Mouse (Mus musculus) intestine, embryonic 15.5 days (tissue): ENCODE measurements around the gene Tm9sf4. TPM values are rescaled to one million over a fixed set of nuclear protein-coding genes. Genes with fewer than 3 reads are reported as not detected.

Source experiments
- ATAC-seq: fragments of 200-750 bp; cut with Nextera tagmentation; 2 replicates; pipeline ENCODE4 v1.8.0; 2017; ENCODE audit warnings: moderate TSS enrichment, moderate library complexity
- H3K27ac ChIP-seq: fragments of 300-500 bp; sonication (generic); 2 replicates; pipeline ENCODE4 v1.5.1; 2015; ENCODE audit warnings: mild to moderate bottlenecking, inconsistent platforms
- H3K27me3 ChIP-seq: fragments of 300-500 bp; sonication (generic); replicated peaks from 2 replicates; pipeline ENCODE4 v1.6.1; 2015; ENCODE audit warnings: inconsistent platforms
- H3K36me3 ChIP-seq: fragments of 300-500 bp; sonication (generic); 2 replicates; pipeline ENCODE4 v1.6.1; 2015; ENCODE audit warnings: inconsistent platforms
- H3K4me1 ChIP-seq: fragments of 300-500 bp; sonication (generic); replicated peaks from 2 replicates; pipeline ENCODE4 v1.6.1; 2015; ENCODE audit warnings: inconsistent platforms
- H3K4me2 ChIP-seq: fragments of 300-500 bp; sonication (generic); replicated peaks from 2 replicates; pipeline ENCODE4 v1.6.1; 2015; ENCODE audit warnings: mild to moderate bottlenecking, inconsistent platforms
- H3K4me3 ChIP-seq: fragments of 300-500 bp; sonication (generic); replicated peaks from 2 replicates; pipeline ENCODE4 v1.5.1; 2015; ENCODE audit warnings: inconsistent platforms
- H3K9ac ChIP-seq: fragments of 300-500 bp; sonication (generic); 2 replicates; pipeline ENCODE4 v1.6.1; 2015; ENCODE audit warnings: inconsistent platforms
- H3K9me3 ChIP-seq: fragments of 300-500 bp; sonication (generic); 2 replicates; pipeline ENCODE4 v1.6.1; 2016; ENCODE audit warnings: inconsistent platforms
- WGBS: fragments of 180-500 bp; shearing (Covaris S2); methylation state at CpG from one replicate; pipeline ENCODE4 v1.1.7; 2015; 5-methylcytosine and 5-hydroxymethylcytosine counted together
- polyA plus RNA-seq: library from polyadenylated mRNA; unstranded; fragments of >200 nt; fragmentation: Nextera tagmentation; extraction: Ambion mirVana; gene quantifications from 2 replicates; pipeline ENCODE4 v1.2.1, GENCODE M21; 2015

Tm9sf4 gene
- polyA plus RNA-seq, 1 experiment from 2014 or later: 84.9 TPM

GRCm38 (mm10) chr2:153167136-153167535, 6.0 kb downstream of the Tm9sf4 start:
- Histone ChIP-seq H3K9me3 (no peaks in the 10 kb centered on the region), H3K27me3 (no peaks in the 10 kb centered on the region), H3K4me2 (no peak overlapping the region), H3K4me1 (peaks cover 6% of the 10 kb centered on the region; the same call in 1 of the 2 replicates), H3K4me3 (no peak overlapping the region), H3K27ac (no peak overlapping the region), H3K9ac (no peak overlapping the region), H3K36me3 (no peaks in the 10 kb centered on the region)
- 71% methylated on average over 6 of the region's 6 CpGs for WGBS
- ATAC-seq: no peak

DNA sequence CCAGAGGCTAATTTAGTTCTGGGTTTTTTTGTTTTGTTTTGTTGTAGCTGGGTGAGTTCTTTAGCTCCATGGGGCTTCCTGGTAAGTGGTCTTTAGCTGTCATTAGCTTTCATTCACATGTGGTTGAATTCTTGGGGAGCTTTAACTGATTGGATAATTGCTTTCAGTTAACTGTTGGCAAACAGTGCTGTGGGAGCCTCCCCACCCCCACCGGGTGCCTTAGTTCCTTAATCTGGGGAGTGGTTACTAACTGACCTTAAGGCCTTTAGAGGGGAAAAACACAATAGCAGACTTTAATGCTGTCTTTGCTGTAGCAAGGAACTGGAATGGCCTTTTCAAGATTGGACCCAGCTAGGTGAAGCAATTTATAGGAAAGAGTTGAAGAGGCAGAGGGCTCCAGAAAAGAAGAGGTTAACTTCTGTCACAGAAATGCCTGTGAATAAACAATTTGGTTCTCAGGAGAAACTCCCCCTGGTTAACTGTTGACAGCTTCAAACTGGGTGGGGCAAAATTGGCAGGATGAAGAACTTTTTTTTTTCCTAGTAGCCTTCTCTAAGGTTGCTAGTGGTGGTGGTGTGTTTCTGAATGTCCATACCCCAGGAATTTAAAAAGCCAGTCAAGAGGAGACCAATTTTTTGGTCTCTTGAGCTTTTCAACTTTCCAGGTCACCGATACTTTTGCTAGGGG, 7.2 kb downstream of the Tm9sf4 start:
- Histone ChIP-seq H3K27ac (no peak overlapping the region), H3K4me1 (peaks cover 2% of the 10 kb centered on the region; the same call in 1 of the 2 replicates), H3K36me3 (no peaks in the 10 kb centered on the region), H3K9ac (no peak overlapping the region), H3K4me2 (no peak overlapping the region), H3K9me3 (no peaks in the 10 kb centered on the region), H3K4me3 (no peak overlapping the region), H3K27me3 (no peaks in the 10 kb centered on the region)
- ATAC-seq: no peak
- WGBS: 36% methylated on average over 2 of the region's 2 CpGs

GRCm38 (mm10) chr2:153170490-153171224, 9.6 kb downstream of the Tm9sf4 start:
- 85% methylated on average over 9 of the region's 9 CpGs for WGBS
- Histone ChIP-seq H3K36me3 (no peaks in the 10 kb centered on the region), H3K4me3 (no peak overlapping the region), H3K9ac (no peak overlapping the region), H3K4me1 (peaks cover 2% of the 10 kb centered on the region; the same call in 1 of the 2 replicates), H3K4me2 (no peak overlapping the region), H3K27me3 (no peaks in the 10 kb centered on the region), H3K27ac (no peak overlapping the region), H3K9me3 (no peaks in the 10 kb centered on the region)
- ATAC-seq: no peak

DNA sequence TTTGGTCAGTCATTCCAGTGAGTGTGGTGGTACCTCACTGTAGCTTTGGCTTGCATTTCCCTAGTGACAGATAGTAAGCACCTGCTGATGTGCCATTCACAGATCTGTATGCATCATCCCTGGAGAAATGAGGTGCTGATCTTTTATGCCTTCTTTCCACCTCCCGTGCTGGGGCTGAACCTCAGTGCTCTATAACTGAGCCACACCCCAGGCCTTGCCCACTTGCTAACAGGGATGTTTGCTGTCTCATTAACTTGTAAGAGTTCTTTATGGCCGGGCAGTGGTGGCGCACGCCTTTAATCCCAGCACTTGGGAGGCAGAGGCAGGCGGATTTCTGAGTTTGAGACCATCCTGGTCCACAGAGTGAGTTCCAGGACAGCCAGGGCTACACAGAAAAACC, 10.9 kb downstream of the Tm9sf4 start:
- no peak overlapping the region for H3K27ac ChIP-seq
- 79% methylated on average over 5 of the region's 5 CpGs for whole genome bisulfite sequencing
- no peak overlapping the region for H3K4me2 ChIP-seq
- H3K36me3 ChIP-seq: no peaks in the 10 kb centered on the region
- no peaks in the 10 kb centered on the region for H3K27me3 ChIP-seq
- H3K4me3 ChIP-seq: no peak overlapping the region
- peak; percentile 52; the same call in 1 of the 2 replicates for ATAC-seq
- H3K4me1 ChIP-seq: peaks cover 6% of the 10 kb centered on the region
- no peak overlapping the region for H3K9ac ChIP-seq
- H3K9me3 ChIP-seq: no peaks in the 10 kb centered on the region

GRCm38 (mm10) chr2:153175995-153176570, 15.0 kb downstream of the Tm9sf4 start:
- Histone ChIP-seq H3K4me1 (peaks cover 4% of the 10 kb centered on the region; the same call in 1 of the 2 replicates), H3K9me3 (no peaks in the 10 kb centered on the region), H3K4me2 (no peak overlapping the region), H3K4me3 (no peak overlapping the region), H3K9ac (no peak overlapping the region), H3K36me3 (peaks cover 8% of the 10 kb centered on the region), H3K27me3 (no peaks in the 10 kb centered on the region), H3K27ac (no peak overlapping the region)
- ATAC-seq: no peak
- 61% methylated on average over 8 of the region's 8 CpGs for WGBS

DNA sequence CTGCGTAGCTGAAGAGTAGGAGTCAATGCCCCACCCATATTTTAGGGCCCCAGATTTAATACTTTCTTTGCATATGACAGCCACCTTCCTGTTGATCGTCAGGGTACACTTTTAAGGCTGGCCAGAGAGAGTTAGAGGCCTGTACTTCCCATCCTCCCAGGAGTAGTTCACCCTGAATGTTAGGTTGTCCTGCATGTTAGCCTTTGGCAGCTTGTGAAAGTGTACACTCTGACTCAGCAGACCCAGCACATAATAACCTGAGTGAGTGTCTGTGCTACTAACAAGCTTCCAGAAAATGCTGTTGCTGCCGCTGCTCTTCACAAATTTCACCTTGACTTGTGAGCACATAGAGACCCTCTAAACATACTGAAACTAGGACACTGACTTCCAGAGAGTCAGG, 16.1 kb downstream of the Tm9sf4 start:
- Histone ChIP-seq H3K9me3 (no peaks in the 10 kb centered on the region), H3K27ac (no peak overlapping the region), H3K4me1 (peaks cover 4% of the 10 kb centered on the region; the same call in 1 of the 2 replicates), H3K9ac (no peak overlapping the region), H3K36me3 (peaks cover 11% of the 10 kb centered on the region), H3K4me3 (no peak overlapping the region), H3K4me2 (no peak overlapping the region), H3K27me3 (no peaks in the 10 kb centered on the region)
- 75% methylated on average over 3 of the region's 3 CpGs for WGBS
- no peak for ATAC-seq

DNA sequence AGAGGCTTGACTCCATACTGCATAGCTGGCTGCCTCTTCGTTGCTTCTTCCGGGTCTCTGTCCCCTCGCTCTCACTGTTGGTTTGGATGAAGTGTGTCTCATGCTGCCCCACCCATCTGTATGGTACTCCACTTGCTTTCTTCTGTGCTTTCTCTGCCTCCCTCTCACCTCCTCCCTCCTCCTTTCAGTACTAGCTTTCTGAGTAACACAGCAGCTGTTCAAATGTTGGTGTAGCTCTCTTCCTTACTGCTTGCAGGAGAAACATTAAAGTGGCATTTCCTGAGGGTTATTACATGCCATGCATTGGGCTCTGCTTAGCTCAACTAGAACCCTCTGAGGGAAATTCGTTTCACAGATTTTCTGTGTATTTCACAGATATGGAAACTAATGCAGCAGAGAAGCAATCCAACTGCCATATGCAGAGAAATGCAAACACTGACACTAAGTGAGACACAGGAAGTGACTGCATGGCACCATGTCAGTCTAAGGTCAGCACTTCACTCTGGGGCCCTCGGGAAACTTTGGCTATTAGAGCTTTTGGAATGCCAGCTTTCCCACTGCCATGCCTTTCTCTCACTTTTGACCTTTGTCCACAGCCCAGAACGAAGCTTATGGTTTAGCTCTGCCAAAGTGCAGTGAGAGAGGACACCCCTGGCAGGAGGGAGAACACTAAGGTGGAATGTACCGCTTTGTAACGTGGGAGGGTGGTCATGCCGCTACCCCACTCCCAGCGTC, 18.2 kb downstream of the Tm9sf4 start:
- 78% methylated on average over 10 of the region's 10 CpGs for WGBS
- Histone ChIP-seq H3K36me3 (peaks cover 20% of the 10 kb centered on the region), H3K4me2 (no peak overlapping the region), H3K4me3 (no peak overlapping the region), H3K27me3 (no peaks in the 10 kb centered on the region), H3K4me1 (peaks cover 4% of the 10 kb centered on the region; the same call in 1 of the 2 replicates), H3K27ac (no peak overlapping the region), H3K9ac (no peak overlapping the region), H3K9me3 (no peaks in the 10 kb centered on the region)
- ATAC-seq: peak; percentile 23; the same call in 1 of the 2 replicates

DNA sequence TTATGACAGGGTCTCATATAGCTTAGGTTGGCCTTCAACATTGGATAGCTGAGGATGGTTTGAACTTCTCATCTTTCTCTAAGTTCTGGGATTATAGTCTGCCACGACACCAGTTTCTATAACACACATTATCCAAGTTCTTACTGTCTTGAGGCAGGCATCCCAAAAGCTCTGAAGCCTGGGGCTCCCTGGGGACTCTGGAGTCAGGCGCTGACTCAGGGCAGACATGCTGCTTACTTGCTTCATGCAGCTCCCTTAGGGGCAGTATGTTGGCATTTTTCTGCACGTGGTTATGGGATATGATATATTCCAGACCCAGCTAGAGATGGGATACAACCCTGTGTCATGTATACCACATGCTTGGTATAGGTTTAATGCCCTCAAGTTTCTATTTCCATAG, 18.9 kb downstream of the Tm9sf4 start:
- Histone ChIP-seq H3K4me3 (no peak overlapping the region), H3K27me3 (no peaks in the 10 kb centered on the region), H3K27ac (no peak overlapping the region), H3K9me3 (no peaks in the 10 kb centered on the region), H3K4me2 (no peak overlapping the region), H3K36me3 (peaks cover 20% of the 10 kb centered on the region), H3K4me1 (peaks cover 4% of the 10 kb centered on the region; the same call in 1 of the 2 replicates), H3K9ac (no peak overlapping the region)
- ATAC-seq: no peak
- WGBS: 83% methylated on average over 3 of the region's 3 CpGs

- Histone ChIP-seq H3K9me3 (no peaks in the 10 kb centered on the region), H3K4me3 (no peak overlapping the region), H3K9ac (no peak overlapping the region), H3K27me3 (no peaks in the 10 kb centered on the region), H3K36me3 (peaks cover 30% of the 10 kb centered on the region), H3K27ac (no peak overlapping the region), H3K4me1 (no peaks in the 10 kb centered on the region), H3K4me2 (no peak overlapping the region)
- WGBS: 67% methylated on average over 2 of the region's 2 CpGs
- ATAC-seq: no peak
These were observed 25.1 kb downstream of the Tm9sf4 start for GRCm38 (mm10) chr2:153186176-153186591.

GRCm38 (mm10) chr2:153187848-153188247, 26.7 kb downstream of the Tm9sf4 start:
- no peak for ATAC-seq
- Histone ChIP-seq H3K9ac (no peak overlapping the region), H3K27me3 (no peaks in the 10 kb centered on the region), H3K27ac (no peak overlapping the region), H3K4me3 (no peak overlapping the region), H3K36me3 (peaks cover 32% of the 10 kb centered on the region), H3K9me3 (no peaks in the 10 kb centered on the region), H3K4me2 (no peak overlapping the region), H3K4me1 (no peaks in the 10 kb centered on the region)
- WGBS: 75% methylated on average over 2 of the region's 2 CpGs

GRCm38 (mm10) chr2:153191242-153191641, 30.1 kb downstream of the Tm9sf4 start:
- Histone ChIP-seq H3K27ac (no peak overlapping the region), H3K4me3 (no peak overlapping the region), H3K36me3 (peaks cover 46% of the 10 kb centered on the region), H3K9ac (no peak overlapping the region), H3K4me1 (no peaks in the 10 kb centered on the region), H3K9me3 (no peaks in the 10 kb centered on the region), H3K27me3 (no peaks in the 10 kb centered on the region), H3K4me2 (no peak overlapping the region)
- WGBS: 87% methylated on average over 2 of the region's 2 CpGs
- ATAC-seq: no peak

DNA sequence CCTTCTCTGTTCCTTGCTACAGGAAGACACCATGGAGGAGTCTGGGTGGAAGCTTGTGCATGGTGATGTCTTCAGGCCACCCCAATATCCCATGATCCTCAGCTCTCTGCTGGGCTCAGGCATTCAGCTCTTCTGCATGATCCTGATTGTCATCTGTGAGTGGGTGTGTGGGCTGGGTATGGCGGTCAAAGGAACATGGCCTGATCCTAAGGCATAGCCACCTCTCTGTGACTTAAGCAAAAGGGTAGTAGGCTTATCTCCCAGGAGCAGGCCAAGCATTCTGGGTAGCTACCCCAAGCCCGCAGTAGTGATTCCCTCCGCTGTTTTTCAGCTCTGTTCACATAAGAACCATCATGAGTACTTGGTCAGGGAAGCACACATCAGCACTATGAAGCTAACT, 33.2 kb downstream of the Tm9sf4 start:
- peaks cover 52% of the 10 kb centered on the region for H3K36me3 ChIP-seq

More for the DNA sequence above, 33.2 kb downstream of the Tm9sf4 start:
- Histone ChIP-seq H3K4me2 (no peak overlapping the region), H3K9me3 (no peaks in the 10 kb centered on the region), H3K27me3 (no peaks in the 10 kb centered on the region), H3K4me3 (no peak overlapping the region), H3K27ac (no peak overlapping the region), H3K4me1 (no peaks in the 10 kb centered on the region), H3K9ac (no peak overlapping the region)
- ATAC-seq: no peak
- WGBS: 98% methylated on average over 3 of the region's 3 CpGs
